Mouse (Mus musculus): Measurements from ENCODE around the gene Zc3h12c. TPM values are rescaled to one million over a fixed set of nuclear protein-coding genes. Genes with fewer than 3 reads are reported as not detected.
A peak's percentile ranks its signal among the peaks of the same experiment; 100 is the strongest.

Zc3h12c gene
- polyA plus RNA-seq, 1 experiment from 2014 or later: 2.0 TPM

DNA sequence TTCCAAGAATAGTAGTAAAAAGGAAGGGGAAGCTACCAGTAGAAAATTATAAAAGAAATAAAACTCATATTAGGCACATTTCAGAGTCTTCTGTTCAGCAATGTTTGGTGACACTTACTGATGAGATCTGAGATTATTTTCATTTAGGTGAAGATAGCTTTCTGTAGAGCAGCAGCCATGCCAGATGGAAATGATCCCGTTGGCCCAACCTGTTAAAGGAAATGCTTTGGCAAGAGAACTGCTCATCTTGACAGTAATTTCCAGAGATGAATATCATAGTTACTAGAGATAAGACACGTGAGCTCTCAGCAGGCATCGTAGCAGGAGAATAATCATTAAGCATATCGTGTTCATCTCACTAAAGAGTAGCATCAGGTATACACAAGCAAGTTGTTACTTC, 31.9 kb upstream of the Zc3h12c start:
- H3K27ac ChIP-seq (ENCODE audit: low read length): no peak overlapping the region
- no peak overlapping the region for H3K4me2 ChIP-seq (replicated peaks; ENCODE audit: low read depth, low read length)
- H3K9ac ChIP-seq (replicated peaks; ENCODE audit: low read depth): no peak overlapping the region
- no peak for ATAC-seq
- TF ChIP-seq CTCF (IDR thresholded peaks at IDR 0.05): no peak
- TF ChIP-seq EP300 (IDR thresholded peaks at IDR 0.05): no peak
- H3K36me3 ChIP-seq (ENCODE audit: insufficient read depth, low read length): no peaks in the 10 kb centered on the region
- no peaks in the 10 kb centered on the region for H3K9me3 ChIP-seq (ENCODE audit: low read length)
- H3K4me3 ChIP-seq (ENCODE audit: low read depth, low read length): no peak overlapping the region
- no peaks in the 10 kb centered on the region for H3K27me3 ChIP-seq (replicated peaks; ENCODE audit: insufficient read depth, low read length)
- H3K4me1 ChIP-seq (ENCODE audit: insufficient read depth, low read depth, low read length): no peaks in the 10 kb centered on the region
- 61% methylated on average over 4 of the region's 4 CpGs for WGBS
- DNase-seq (ENCODE audit: low spot score): no peak

DNA sequence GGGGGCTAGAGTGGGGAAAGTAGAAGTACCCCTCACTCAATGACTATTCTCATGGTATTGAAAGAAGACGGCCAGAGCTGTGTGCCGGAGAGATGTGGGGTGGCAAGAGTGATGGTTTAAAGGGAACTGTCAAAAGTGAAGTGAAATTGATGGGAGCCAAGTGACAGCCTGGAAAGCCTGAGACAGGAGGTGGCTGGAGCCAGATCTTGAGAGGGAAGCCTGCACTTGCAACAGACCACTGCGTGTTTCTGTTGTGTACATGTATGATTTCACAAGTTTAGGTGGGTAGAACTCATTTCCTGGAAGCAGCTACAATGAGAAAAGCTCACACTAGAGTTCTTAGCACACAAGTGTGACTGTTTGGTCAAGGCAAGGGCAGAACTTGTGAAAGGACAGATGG, 27.5 kb upstream of the Zc3h12c start:
- DNase-seq (ENCODE audit: low spot score): peak; percentile 28
- no peak for ATAC-seq
- Histone ChIP-seq H3K27ac (ENCODE audit: low read length) (no peak overlapping the region), H3K9ac (replicated peaks; ENCODE audit: low read depth) (no peak overlapping the region), H3K4me3 (ENCODE audit: low read depth, low read length) (no peak overlapping the region), H3K9me3 (ENCODE audit: low read length) (no peaks in the 10 kb centered on the region), H3K4me1 (ENCODE audit: insufficient read depth, low read depth, low read length) (no peaks in the 10 kb centered on the region), H3K36me3 (ENCODE audit: insufficient read depth, low read length) (no peaks in the 10 kb centered on the region), H3K27me3 (replicated peaks; ENCODE audit: insufficient read depth, low read length) (no peaks in the 10 kb centered on the region), H3K4me2 (replicated peaks; ENCODE audit: low read depth, low read length) (no peak overlapping the region)
- TF ChIP-seq EP300 (IDR thresholded peaks at IDR 0.05): no peak
- no peak for TF ChIP-seq CTCF (IDR thresholded peaks at IDR 0.05)
- WGBS: 49% methylated on average over 3 of the region's 3 CpGs

- H3K27ac ChIP-seq (ENCODE audit: low read length): no peak overlapping the region
- no peaks in the 10 kb centered on the region for H3K4me1 ChIP-seq (ENCODE audit: insufficient read depth, low read depth, low read length)
- ATAC-seq: no peak
- no peaks in the 10 kb centered on the region for H3K9me3 ChIP-seq (ENCODE audit: low read length)
- DNase-seq (ENCODE audit: low spot score): peak; percentile 7
- no peaks in the 10 kb centered on the region for H3K27me3 ChIP-seq (replicated peaks; ENCODE audit: insufficient read depth, low read length)
- WGBS: 79% methylated on average over 5 of the region's 5 CpGs
- H3K4me2 ChIP-seq (replicated peaks; ENCODE audit: low read depth, low read length): no peak overlapping the region
- H3K4me3 ChIP-seq (ENCODE audit: low read depth, low read length): no peak overlapping the region
- no peak overlapping the region for H3K9ac ChIP-seq (replicated peaks; ENCODE audit: low read depth)
- TF ChIP-seq EP300 (IDR thresholded peaks at IDR 0.05) (no peak), CTCF (IDR thresholded peaks at IDR 0.05) (no peak)
- H3K36me3 ChIP-seq (ENCODE audit: insufficient read depth, low read length): no peaks in the 10 kb centered on the region
These were observed 25.5 kb upstream of the Zc3h12c start for GRCm38 (mm10) chr9:52193851-52194250.

DNA sequence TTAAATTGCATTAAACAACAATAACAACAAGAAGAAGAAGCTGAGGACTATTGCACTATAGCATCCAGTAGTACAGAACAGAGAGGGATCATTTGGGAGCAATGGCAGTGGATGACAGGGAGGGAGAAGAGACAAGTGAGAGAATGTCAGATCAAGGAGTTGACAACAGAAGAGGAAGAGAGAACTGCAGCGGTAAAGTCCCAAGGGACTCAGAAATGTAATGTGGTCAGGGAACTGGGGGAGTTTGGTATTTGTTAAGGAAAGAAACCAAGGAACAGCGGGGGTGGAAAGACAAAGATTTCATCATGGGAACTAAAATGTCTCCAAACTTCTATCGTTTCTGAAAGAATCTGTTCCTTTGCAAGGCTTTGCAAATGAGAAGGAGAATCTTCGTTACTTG, 22.5 kb upstream of the Zc3h12c start:
- no peaks in the 10 kb centered on the region for H3K27me3 ChIP-seq (replicated peaks; ENCODE audit: insufficient read depth, low read length)
- no peaks in the 10 kb centered on the region for H3K36me3 ChIP-seq (ENCODE audit: insufficient read depth, low read length)
- TF ChIP-seq CTCF (IDR thresholded peaks at IDR 0.05): no peak
- no peak for TF ChIP-seq EP300 (IDR thresholded peaks at IDR 0.05)
- no peak overlapping the region for H3K9ac ChIP-seq (replicated peaks; ENCODE audit: low read depth)
- no peak overlapping the region for H3K27ac ChIP-seq (ENCODE audit: low read length)
- no peak overlapping the region for H3K4me2 ChIP-seq (replicated peaks; ENCODE audit: low read depth, low read length)
- no peaks in the 10 kb centered on the region for H3K4me1 ChIP-seq (ENCODE audit: insufficient read depth, low read depth, low read length)
- DNase-seq (ENCODE audit: low spot score) (no peak), ATAC-seq (no peak)
- no peak overlapping the region for H3K4me3 ChIP-seq (ENCODE audit: low read depth, low read length)
- no peaks in the 10 kb centered on the region for H3K9me3 ChIP-seq (ENCODE audit: low read length)
- 84% methylated on average over 4 of the region's 4 CpGs for WGBS

- H3K9ac ChIP-seq (replicated peaks; ENCODE audit: low read depth): no peak overlapping the region
- TF ChIP-seq EP300 (IDR thresholded peaks at IDR 0.05): no peak
- no peak for TF ChIP-seq CTCF (IDR thresholded peaks at IDR 0.05)
- no peak for DNase-seq (ENCODE audit: low spot score)
- 49% methylated on average over 8 of the region's 8 CpGs for WGBS
- no peaks in the 10 kb centered on the region for H3K4me1 ChIP-seq (ENCODE audit: insufficient read depth, low read depth, low read length)
- no peaks in the 10 kb centered on the region for H3K9me3 ChIP-seq (ENCODE audit: low read length)
- H3K36me3 ChIP-seq (ENCODE audit: insufficient read depth, low read length): no peaks in the 10 kb centered on the region
- no peak overlapping the region for H3K27ac ChIP-seq (ENCODE audit: low read length)
- no peak overlapping the region for H3K4me3 ChIP-seq (ENCODE audit: low read depth, low read length)
- H3K27me3 ChIP-seq (replicated peaks; ENCODE audit: insufficient read depth, low read length): no peaks in the 10 kb centered on the region
- no peak overlapping the region for H3K4me2 ChIP-seq (replicated peaks; ENCODE audit: low read depth, low read length)
- ATAC-seq: no peak
These were observed 19.7 kb upstream of the Zc3h12c start for GRCm38 (mm10) chr9:52188106-52188505.

GRCm38 (mm10) chr9:52186296-52186941, 18.0 kb upstream of the Zc3h12c start:
- H3K27me3 ChIP-seq (replicated peaks; ENCODE audit: insufficient read depth, low read length): no peaks in the 10 kb centered on the region
- TF ChIP-seq CTCF (IDR thresholded peaks at IDR 0.05): no peak
- no peak for TF ChIP-seq EP300 (IDR thresholded peaks at IDR 0.05)
- H3K9me3 ChIP-seq (ENCODE audit: low read length): no peaks in the 10 kb centered on the region
- ATAC-seq: no peak
- H3K4me2 ChIP-seq (replicated peaks; ENCODE audit: low read depth, low read length): no peak overlapping the region
- no peak for DNase-seq (ENCODE audit: low spot score)
- 35% methylated on average over 3 of the region's 3 CpGs for WGBS
- H3K4me3 ChIP-seq (ENCODE audit: low read depth, low read length): no peak overlapping the region
- H3K36me3 ChIP-seq (ENCODE audit: insufficient read depth, low read length): no peaks in the 10 kb centered on the region
- no peak overlapping the region for H3K9ac ChIP-seq (replicated peaks; ENCODE audit: low read depth)
- no peak overlapping the region for H3K27ac ChIP-seq (ENCODE audit: low read length)
- no peaks in the 10 kb centered on the region for H3K4me1 ChIP-seq (ENCODE audit: insufficient read depth, low read depth, low read length)

DNA sequence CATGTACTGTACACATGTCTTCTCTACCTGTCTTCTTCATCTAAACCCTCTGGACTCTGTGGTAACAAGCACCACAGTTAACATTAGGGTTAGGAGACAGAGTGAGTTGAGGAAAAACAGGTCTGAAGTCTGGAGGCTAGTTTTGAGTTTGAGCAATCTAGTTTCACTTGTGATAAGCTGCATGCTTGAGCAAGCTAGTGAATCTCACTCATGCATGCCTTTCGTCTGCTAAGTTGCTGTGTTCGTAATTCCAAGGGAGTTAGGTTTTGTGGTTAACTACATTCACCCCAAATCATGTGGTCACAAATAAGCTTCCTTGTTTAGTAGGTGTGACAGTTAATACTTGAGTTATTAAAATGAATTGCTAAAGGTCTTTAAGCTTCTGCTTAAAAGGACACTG, 13.0 kb upstream of the Zc3h12c start:
- 75% methylated on average over 2 of the region's 2 CpGs for WGBS
- no peak for DNase-seq (ENCODE audit: low spot score)
- no peaks in the 10 kb centered on the region for H3K9me3 ChIP-seq (ENCODE audit: low read length)
- no peak overlapping the region for H3K4me2 ChIP-seq (replicated peaks; ENCODE audit: low read depth, low read length)
- H3K36me3 ChIP-seq (ENCODE audit: insufficient read depth, low read length): no peaks in the 10 kb centered on the region
- no peak for ATAC-seq
- H3K4me1 ChIP-seq (ENCODE audit: insufficient read depth, low read depth, low read length): no peaks in the 10 kb centered on the region
- no peak overlapping the region for H3K4me3 ChIP-seq (ENCODE audit: low read depth, low read length)
- H3K9ac ChIP-seq (replicated peaks; ENCODE audit: low read depth): no peak overlapping the region
- H3K27ac ChIP-seq (ENCODE audit: low read length): no peak overlapping the region
- TF ChIP-seq EP300 (IDR thresholded peaks at IDR 0.05) (no peak), CTCF (IDR thresholded peaks at IDR 0.05) (no peak)
- H3K27me3 ChIP-seq (replicated peaks; ENCODE audit: insufficient read depth, low read length): no peaks in the 10 kb centered on the region

Measured in lung, postnatal 0 days (tissue).